Mouse (Mus musculus): ENCODE data around the gene Slc6a8. TPM values are rescaled to one million over a fixed set of nuclear protein-coding genes. Genes with fewer than 3 reads are reported as not detected.

Gene Slc6a8
- total RNA-seq (2023): under 1 TPM; 0.22 to 0.57 TPM

GRCm38 (mm10) chrX:73672879-73673618 is at the start of gene Slc6a8:
Slc6a8 (plus strand) TSS chrX:73673150.

GRCm38 (mm10) chrX:73639255-73639675 is 33.7 kb upstream of the Slc6a8 start, which contains the start of gene Dusp9:
Dusp9 (plus strand) TSS chrX:73639419.

GRCm38 (mm10) chrX:73659575-73660283 is 13.2 kb upstream of the Slc6a8 start, which contains the start of gene Pnck:
Pnck (minus strand) TSS chrX:73660117.

GRCm38 (mm10) chrX:73716109-73716661 is 43.2 kb downstream of the Slc6a8 start, which contains the start of the genes Bcap31 and Abcd1:
Bcap31 (minus strand) TSS chrX:73716175.
Abcd1 (plus strand) TSS chrX:73716597.

Other genes with a start within 250 kb of the Slc6a8 start
- gene Trex2, start 237.8 kb upstream of the Slc6a8 start, total RNA-seq (2023): not detected
- gene Haus7, start 214.1 kb upstream of the Slc6a8 start, total RNA-seq (2023): 10 to 100 TPM in 1 of 2 experiments, 1 to 10 TPM in 1; 9.9 to 14.4 TPM
- 1 to 10 TPM; 2.3 to 2.5 TPM for gene Bgn, start 189.5 kb upstream of the Slc6a8 start, total RNA-seq (2023)
- not detected for gene Atp2b3, start 170.1 kb upstream of the Slc6a8 start, total RNA-seq (2023)
- under 1 TPM; 0.13 TPM for gene Dusp9, start 33.7 kb upstream of the Slc6a8 start, total RNA-seq (2023)
- not detected for gene Pnck, start 13.0 kb upstream of the Slc6a8 start, total RNA-seq (2023)
- gene Bcap31, start 43.0 kb downstream of the Slc6a8 start, total RNA-seq (2023): 10 to 100 TPM; 83.3 to 89.0 TPM
- 10 to 100 TPM; 83.3 to 92.9 TPM for gene Abcd1, start 43.4 kb downstream of the Slc6a8 start, total RNA-seq (2023)
- gene Plxnb3, start 83.9 kb downstream of the Slc6a8 start, total RNA-seq (2023): under 1 TPM; 0.44 to 0.60 TPM
- 1 to 10 TPM in 1 of 2 experiments, under 1 TPM in 1; 0.89 to 1.8 TPM for gene Srpk3, start 101.3 kb downstream of the Slc6a8 start, total RNA-seq (2023)
- gene Idh3g, start 113.7 kb downstream of the Slc6a8 start, total RNA-seq (2023): 100 to 1,000 TPM in 1 of 2 experiments, 10 to 100 TPM in 1; 89.0 to 105 TPM
- 100 to 1,000 TPM; 128 TPM for gene Ssr4, start 113.9 kb downstream of the Slc6a8 start, total RNA-seq (2023)
- 1 to 10 TPM in 1 of 2 experiments, under 1 TPM in 1; 0.64 to 1.2 TPM for gene Pdzd4, start 151.8 kb downstream of the Slc6a8 start, total RNA-seq (2023)
- under 1 TPM in 1 of 2 experiments, not detected in 1; 0.20 TPM for gene Avpr2, start 219.0 kb downstream of the Slc6a8 start, total RNA-seq (2023)
- 10 to 100 TPM; 30.0 to 50.1 TPM for gene L1cam, start 223.0 kb downstream of the Slc6a8 start, total RNA-seq (2023)
- gene Arhgap4, start 248.7 kb downstream of the Slc6a8 start, total RNA-seq (2023): 100 to 1,000 TPM; 227 to 235 TPM
- gene Naa10, start 248.8 kb downstream of the Slc6a8 start, total RNA-seq (2023): 10 to 100 TPM; 38.1 to 42.0 TPM

Measured in neutrophil, adult 59 days (primary cell).